Mouse (Mus musculus): ENCODE data around the gene Cpt1c.

Cpt1c gene

DNA sequence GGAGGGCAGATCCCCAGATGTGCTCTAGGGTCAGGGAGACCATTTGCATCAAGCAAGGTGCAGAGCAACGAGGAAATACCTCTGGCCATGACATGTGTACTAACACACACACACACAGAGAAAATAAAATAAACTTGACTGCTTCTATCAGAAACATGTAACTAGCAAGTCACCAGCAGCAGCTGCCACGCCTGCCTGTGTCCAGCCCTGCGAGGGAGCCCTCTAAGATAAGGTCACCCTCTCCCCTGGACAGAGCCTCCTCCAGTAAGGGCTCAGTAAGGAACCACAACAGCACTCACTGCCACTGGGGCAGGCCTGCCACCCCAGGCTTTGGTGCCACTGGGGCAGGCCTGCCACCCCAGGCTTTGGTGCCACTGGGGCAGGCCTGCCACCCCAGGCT, 56.4 kb downstream of the Cpt1c start:
- no peak for DNase-seq (ENCODE audit: low spot score in 2 of 2)

DNA sequence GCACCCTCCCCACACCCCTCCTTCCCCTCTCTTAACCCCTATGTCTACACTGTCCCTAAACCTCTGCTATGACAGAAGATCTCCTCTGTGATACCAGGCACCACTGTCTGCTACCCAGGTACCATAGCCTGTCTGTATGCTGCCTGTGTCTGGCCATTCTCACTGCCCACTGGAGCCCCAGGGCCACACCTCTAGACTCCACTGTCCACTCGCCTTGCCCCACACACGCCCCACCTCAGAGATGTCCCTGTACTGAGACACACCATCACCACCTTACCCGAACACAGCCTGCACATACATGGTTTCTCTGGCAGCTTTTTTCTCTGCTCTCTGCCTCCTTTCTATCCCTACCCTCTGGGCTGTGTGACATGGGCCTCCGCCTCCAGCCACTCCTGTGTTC, 57.8 kb downstream of the Cpt1c start:
- DNase-seq (ENCODE audit: low spot score in 2 of 2) = no peak

DNA sequence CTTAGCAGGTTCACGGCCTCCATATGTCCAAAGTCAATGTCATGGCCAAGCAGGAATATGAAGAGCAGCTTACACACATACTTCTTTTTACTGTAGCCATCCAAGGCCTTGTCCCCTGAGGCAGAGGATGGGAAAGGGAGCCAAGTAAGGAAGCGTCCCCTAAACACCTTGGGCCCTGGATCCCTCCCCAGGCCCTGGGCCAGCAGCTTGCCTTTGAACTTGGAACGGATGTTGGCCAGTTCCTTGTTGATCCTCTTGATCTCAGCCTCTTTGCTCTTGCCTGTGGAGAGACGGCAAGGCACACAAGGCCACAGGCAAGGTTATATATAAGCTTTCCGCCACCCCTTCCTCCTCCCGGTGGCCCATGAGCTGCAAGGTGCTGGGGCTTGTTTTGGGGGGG, 58.5 kb downstream of the Cpt1c start:
- DNase-seq (ENCODE audit: low spot score in 2 of 2) = no peak

DNA sequence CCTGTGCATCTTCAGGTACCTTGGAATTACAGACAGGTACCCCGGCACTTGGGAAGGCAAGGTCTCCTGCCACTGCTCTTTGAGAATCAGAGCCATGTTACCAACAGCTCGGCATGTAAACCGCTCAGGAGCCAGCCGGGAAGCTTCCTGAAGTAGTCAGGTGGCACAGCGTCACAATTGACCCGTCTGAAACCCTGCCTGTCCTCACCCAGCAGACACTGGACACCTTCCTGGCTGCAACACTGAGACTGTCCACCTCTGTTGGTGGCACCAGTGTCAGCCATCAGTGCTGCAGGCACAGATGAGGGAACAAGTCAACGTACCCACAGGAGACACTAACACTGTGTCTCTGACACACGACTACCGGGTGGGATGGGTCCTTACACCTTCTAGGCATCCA, 59.3 kb downstream of the Cpt1c start:
- no peak for DNase-seq (ENCODE audit: low spot score in 2 of 2)

DNA sequence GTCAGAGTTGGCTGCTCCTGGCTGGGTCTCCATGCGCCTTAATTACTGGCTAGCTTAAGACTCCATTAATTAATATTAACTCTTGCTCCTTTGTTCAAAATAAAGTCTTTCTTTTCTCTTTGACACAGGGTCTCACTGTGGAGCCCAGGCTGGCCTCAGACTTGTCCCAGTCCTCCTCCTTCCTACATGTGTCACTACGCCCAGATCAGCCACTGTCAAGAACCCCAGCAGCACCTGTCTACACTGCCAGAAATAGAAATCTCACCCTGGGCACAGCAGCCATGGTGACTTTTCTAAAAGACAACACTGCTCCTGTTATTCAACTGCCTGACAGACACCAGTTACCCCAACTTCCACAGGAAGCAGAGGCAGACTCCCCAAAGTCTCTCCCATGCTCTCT, 60.3 kb downstream of the Cpt1c start:
- no peak for DNase-seq (ENCODE audit: low spot score in 2 of 2)

Measured in heart, adult 9 months (tissue).